Mouse (Mus musculus): Measurements from ENCODE around the gene Swt1. TPM values are rescaled to one million over a fixed set of nuclear protein-coding genes. Genes with fewer than 3 reads are reported as not detected.
A peak's percentile ranks its signal among the peaks of the same experiment; 100 is the strongest.
"Not testable (repeated sequence)": the region's sequence is repeated elsewhere in the genome, so short reads cannot be mapped to it uniquely, and the experiment has no call there.

Gene Swt1
- polyA plus RNA-seq (2015; fragmentation: Nextera tagmentation; extraction: Ambion mirVana), result 26.5 and 32.7 TPM in 2 replicates

DNA sequence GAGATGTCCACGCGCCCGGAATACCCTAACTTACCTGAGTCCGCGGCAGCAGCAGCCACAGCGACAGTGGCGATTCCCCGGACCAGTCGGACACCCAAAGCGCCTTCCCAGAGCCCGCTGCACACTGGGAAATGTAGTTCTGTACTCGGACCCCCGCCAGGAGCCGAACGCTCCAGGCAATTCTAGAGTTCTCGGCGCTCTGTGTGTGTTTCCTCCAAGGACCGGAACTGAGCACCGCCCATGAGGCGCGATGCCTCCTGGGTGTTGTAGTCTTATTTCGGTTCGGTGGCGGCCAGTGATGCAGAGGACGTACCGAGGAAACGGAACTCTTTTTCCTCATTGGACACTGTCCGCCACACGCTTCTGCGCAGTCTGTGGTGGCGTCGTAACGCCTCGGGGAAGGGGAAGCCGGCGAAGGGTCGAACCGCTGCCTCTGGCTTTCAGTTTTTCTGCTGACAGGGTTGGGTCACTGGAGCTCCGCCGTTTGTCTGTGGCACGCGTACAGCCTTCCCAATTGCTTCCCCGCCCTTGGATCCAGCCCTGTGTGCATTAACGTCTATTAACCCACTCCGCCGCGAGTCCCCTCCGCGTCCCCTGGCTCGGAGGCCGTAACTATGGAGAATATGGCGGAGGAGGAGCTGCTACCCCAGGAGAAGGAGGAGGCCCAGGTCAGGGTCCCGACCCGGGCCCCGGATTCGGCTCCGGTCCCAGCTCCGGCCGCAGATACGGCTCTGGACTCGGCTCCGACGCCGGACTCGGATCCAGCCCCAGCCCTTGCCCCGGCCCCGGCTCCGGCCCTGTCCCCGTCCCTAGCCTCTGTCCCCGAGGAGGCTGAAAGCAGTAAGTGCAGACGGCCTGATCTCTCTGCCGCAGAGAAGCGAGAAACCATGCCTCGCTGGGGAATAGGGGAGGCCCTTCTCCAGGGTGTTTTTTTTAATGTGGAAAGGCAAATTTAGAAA lies at the start of gene Swt1, which contains the start of gene Trmt1l:
Gene Swt1, minus strand, starts transcription at position 193 of the 959 bp plus-strand sequence.
Gene Trmt1l, plus strand, starts transcription at position 280 of the 959 bp plus-strand sequence.
- Histone ChIP-seq H3K4me3 (peak within 1 kb of the TSS; percentile 94), H3K36me3 (peaks cover 6% of the 10 kb centered on the region; the same call in 1 of the 2 replicates), H3K9ac (peak within 1 kb of the TSS; percentile 95), H3K9me3 (no peaks in the 10 kb centered on the region), H3K27ac (peak within 1 kb of the TSS; percentile 94), H3K4me1 (peaks cover 18% of the 10 kb centered on the region), H3K27me3 (no peaks in the 10 kb centered on the region), H3K4me2 (replicated peaks) (peak within 1 kb of the TSS; percentile 66)
- peak; percentile 99 for ATAC-seq (ENCODE audit: low FRiP score, low read depth)
- WGBS, result under 1% methylated on average over 74 of the region's 74 CpGs

DNA sequence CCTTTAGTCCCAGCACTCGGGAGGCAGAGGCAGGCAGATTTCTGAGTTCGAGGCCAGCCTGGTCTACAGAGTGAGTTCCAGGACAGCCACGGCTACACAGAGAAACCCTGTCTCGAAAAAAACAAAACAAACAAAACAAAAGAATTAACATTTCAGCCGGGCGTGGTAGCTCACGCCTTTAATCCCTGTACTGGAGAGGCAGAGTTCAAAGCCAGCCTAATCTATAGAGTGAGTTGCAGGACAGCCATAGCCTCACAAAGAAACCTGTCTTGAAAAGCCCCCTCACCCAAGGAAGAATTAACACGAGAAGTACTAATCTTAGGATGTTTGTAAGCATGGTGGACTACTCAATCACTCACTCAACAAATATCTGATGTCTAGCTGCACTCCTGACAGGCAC lies 44.1 kb upstream of the Swt1 start:
- H3K36me3 ChIP-seq, result peaks cover 80% of the 10 kb centered on the region
- not testable (repeated sequence) for H3K4me1 ChIP-seq; ATAC-seq (ENCODE audit: low FRiP score, low read depth); H3K9me3 ChIP-seq; H3K4me2 ChIP-seq (replicated peaks); H3K9ac ChIP-seq; H3K4me3 ChIP-seq; H3K27ac ChIP-seq; H3K27me3 ChIP-seq
- WGBS, result 95% methylated on average over 8 of the region's 8 CpGs

DNA sequence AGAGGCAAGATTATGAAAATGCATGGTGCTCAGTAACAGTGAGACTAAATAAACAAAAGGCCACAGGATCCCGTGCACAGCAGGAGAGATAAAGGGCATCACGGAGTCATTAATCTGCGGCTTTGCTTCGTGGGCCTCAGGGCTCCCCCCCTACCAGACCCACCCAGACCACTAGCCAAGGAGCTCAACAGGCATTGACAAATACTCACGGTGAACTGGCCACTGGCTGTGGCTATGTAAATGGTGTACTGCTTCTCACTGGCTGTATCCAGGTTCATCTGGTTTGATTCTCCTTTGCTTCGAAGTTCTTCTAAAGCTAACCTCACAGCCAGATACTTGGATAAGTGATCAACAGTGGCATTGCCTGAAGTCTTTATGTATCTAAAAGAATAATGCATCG lies 43.2 kb upstream of the Swt1 start:
- H3K36me3 ChIP-seq, result peaks cover 77% of the 10 kb centered on the region
- H3K4me1 ChIP-seq, result no peaks in the 10 kb centered on the region
- no peak overlapping the region for H3K27ac ChIP-seq
- H3K9ac ChIP-seq, result no peak overlapping the region
- 82% methylated on average over 7 of the region's 7 CpGs for WGBS
- no peaks in the 10 kb centered on the region for H3K9me3 ChIP-seq
- ATAC-seq (ENCODE audit: low FRiP score, low read depth), result no peak
- H3K4me2 ChIP-seq (replicated peaks), result no peak overlapping the region
- no peaks in the 10 kb centered on the region for H3K27me3 ChIP-seq
- no peak overlapping the region for H3K4me3 ChIP-seq

DNA sequence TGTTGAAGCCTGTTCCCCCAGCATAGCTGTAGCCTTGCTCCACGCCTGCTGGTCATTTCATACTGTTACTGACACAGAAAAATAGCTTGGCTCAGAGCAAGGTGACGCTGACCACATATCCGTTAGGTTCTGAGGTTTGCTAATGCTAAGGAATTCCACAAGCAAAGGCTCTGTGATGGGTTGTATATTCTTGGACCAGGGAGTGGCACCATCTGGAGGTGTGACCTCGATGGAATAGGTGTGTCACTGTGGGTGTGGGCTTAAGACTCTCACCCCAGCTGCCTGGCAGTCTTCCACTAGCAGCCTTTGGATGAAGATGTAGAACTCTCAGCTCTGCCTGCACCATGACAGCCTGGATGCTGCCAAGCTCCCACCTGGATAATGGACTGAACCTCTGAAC lies 38.3 kb upstream of the Swt1 start:
- Histone ChIP-seq H3K27ac (no peak overlapping the region), H3K36me3 (peaks cover 38% of the 10 kb centered on the region), H3K4me1 (no peaks in the 10 kb centered on the region), H3K9ac (no peak overlapping the region), H3K27me3 (no peaks in the 10 kb centered on the region), H3K4me2 (replicated peaks) (no peak overlapping the region), H3K4me3 (no peak overlapping the region), H3K9me3 (no peaks in the 10 kb centered on the region)
- 84% methylated on average over 4 of the region's 4 CpGs for WGBS
- 0 out of 2 replicates have a peak, but pooled peaks have one; percentile 11 for ATAC-seq (ENCODE audit: low FRiP score, low read depth)

DNA sequence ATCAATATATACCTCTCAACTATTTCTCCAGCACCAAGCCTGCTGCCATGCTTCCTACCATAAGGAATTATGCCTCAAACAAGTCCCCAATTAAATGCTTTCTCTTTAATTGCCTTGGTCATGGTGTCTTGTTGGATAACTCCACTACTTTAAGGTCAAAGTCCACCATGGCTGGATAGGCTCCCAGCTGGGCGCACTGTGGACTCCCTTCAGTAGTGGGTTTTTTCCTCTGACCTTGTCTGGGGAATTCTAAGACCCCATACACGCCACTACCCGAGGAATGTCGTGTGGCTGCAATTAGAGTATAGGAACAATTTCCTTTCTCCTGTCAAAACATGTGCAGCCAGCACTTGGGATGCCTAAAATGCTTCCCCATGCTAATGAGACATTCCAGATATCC lies 36.7 kb upstream of the Swt1 start:
- Histone ChIP-seq H3K27ac (no peak overlapping the region), H3K4me3 (no peak overlapping the region), H3K4me2 (replicated peaks) (no peak overlapping the region), H3K9ac (no peak overlapping the region), H3K36me3 (peaks cover 41% of the 10 kb centered on the region), H3K4me1 (no peaks in the 10 kb centered on the region), H3K27me3 (no peaks in the 10 kb centered on the region), H3K9me3 (no peaks in the 10 kb centered on the region)
- WGBS, result 39% methylated on average over 4 of the region's 4 CpGs
- ATAC-seq (ENCODE audit: low FRiP score, low read depth), result no peak

DNA sequence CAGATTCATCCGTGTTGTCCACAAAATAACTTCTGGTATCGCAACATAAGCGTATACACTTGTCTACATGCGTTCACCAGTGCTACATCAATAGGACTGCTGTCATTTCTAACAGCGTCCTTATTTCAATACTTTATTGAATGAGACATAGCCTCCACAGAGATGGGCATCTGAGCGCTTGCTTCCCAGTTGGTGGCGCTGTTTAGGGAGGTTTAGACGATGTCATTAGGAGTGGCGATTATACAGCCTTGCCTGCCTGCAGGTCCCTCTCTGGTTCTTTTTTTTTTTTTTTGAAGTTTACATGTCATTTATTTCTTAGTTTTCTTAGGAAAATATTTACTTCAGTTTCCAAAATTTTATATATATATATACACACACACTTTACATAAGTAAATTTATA lies 33.0 kb upstream of the Swt1 start:
- H3K27ac ChIP-seq, result no peak overlapping the region
- no peak overlapping the region for H3K4me2 ChIP-seq (replicated peaks)
- peaks cover 44% of the 10 kb centered on the region for H3K36me3 ChIP-seq
- ATAC-seq (ENCODE audit: low FRiP score, low read depth), result no peak
- no peaks in the 10 kb centered on the region for H3K27me3 ChIP-seq
- H3K4me3 ChIP-seq, result no peak overlapping the region
- H3K9ac ChIP-seq, result no peak overlapping the region
- H3K4me1 ChIP-seq, result no peaks in the 10 kb centered on the region
- no peaks in the 10 kb centered on the region for H3K9me3 ChIP-seq
- 81% methylated on average over 9 of the region's 9 CpGs for WGBS

DNA sequence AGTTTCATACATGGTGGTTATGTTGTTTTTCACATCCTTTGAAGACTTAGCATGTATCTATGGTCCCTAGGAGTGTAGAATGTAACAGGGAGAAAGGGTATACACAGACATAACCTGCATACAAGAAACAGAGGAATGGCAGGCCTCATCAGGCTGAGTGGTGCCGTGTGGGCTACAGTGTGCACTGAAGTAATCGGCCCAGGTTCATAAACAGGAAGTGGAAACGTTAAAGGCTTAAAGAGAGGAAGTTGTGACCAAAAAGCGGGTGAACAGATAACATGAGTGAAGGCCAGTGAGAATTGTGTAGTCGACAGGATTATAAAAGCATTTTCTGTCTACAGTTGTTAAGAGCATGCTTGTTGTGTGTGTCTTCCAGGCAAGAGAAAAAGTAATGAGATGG lies 28.8 kb upstream of the Swt1 start:
- Histone ChIP-seq H3K9ac (no peak overlapping the region), H3K27ac (no peak overlapping the region), H3K9me3 (no peaks in the 10 kb centered on the region), H3K36me3 (peaks cover 70% of the 10 kb centered on the region), H3K4me3 (no peak overlapping the region), H3K4me2 (replicated peaks) (no peak overlapping the region), H3K27me3 (no peaks in the 10 kb centered on the region), H3K4me1 (no peaks in the 10 kb centered on the region)
- ATAC-seq (ENCODE audit: low FRiP score, low read depth), result no peak
- WGBS, result 85% methylated on average over 5 of the region's 5 CpGs

DNA sequence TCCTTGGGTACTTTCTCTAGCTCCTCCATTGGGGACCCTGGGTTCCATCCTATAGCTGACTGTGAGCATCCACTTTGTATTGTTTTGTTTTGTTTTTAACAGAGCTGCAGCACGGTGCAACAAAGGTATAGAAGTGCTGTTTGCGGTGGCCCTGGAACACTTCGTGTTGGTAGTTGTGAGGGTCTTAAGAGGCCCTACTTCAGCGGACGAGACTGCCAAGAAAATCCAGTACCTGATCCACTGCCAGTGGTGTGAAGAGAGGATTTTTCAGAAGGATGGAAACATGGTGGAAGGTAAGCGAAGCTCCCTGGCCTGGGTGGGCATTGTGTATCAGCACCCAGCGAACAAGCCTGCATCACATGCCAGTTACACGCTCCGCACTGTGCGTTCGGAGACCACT lies 23.7 kb upstream of the Swt1 start:
- H3K4me1 ChIP-seq, result no peaks in the 10 kb centered on the region
- no peak overlapping the region for H3K4me3 ChIP-seq
- WGBS, result 97% methylated on average over 11 of the region's 11 CpGs
- H3K27ac ChIP-seq, result no peak overlapping the region
- H3K9ac ChIP-seq, result no peak overlapping the region
- peaks cover 82% of the 10 kb centered on the region for H3K36me3 ChIP-seq
- no peak for ATAC-seq (ENCODE audit: low FRiP score, low read depth)
- H3K4me2 ChIP-seq (replicated peaks), result no peak overlapping the region
- H3K9me3 ChIP-seq, result no peaks in the 10 kb centered on the region
- no peaks in the 10 kb centered on the region for H3K27me3 ChIP-seq

DNA sequence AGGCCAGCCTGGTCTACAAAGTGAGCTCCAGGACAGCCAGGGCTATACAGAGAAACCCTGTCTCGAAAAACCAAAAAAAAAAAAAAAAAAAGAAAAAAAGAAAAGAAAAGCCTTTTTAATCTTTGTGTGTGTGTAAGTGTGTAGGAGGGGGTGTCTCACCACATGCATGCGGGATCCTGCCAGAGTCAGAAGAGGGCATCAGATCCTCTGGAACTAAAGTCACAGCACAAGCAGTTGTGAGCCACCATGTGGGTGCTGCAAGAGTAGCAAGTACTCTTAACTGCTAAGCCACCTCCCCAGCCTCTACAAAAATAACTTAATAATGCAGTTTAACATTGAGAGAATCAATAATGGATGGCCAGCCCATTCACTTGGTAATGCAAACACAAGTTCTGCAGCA lies 22.6 kb upstream of the Swt1 start:
- 90% methylated on average over 2 of the region's 2 CpGs for WGBS
- no peak for ATAC-seq (ENCODE audit: low FRiP score, low read depth)
- H3K4me3 ChIP-seq, result no peak overlapping the region
- no peak overlapping the region for H3K27ac ChIP-seq
- H3K27me3 ChIP-seq, result no peaks in the 10 kb centered on the region
- no peak overlapping the region for H3K4me2 ChIP-seq (replicated peaks)
- H3K9me3 ChIP-seq, result no peaks in the 10 kb centered on the region
- H3K36me3 ChIP-seq, result peaks cover 84% of the 10 kb centered on the region
- H3K4me1 ChIP-seq, result no peaks in the 10 kb centered on the region
- H3K9ac ChIP-seq, result no peak overlapping the region

DNA sequence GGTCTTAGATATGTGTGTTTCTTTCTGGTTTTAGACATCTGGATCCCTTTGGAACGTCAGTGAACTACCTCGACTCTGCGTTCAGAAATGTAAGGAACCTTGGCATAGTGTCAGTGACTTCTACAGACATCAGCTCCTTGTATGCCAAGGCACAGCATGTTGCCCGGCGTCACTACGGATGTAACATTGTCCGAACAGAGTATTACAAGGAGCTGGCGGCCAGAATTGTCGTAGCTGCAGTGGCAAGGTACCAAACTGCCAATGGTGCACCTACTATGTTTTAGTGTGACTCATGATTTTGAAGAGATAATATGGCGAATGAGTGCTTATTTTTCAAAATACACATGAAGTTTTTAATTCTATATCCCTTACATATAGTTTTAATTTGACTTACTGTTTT lies 21.6 kb upstream of the Swt1 start:
- no peak overlapping the region for H3K27ac ChIP-seq
- H3K4me1 ChIP-seq, result no peaks in the 10 kb centered on the region
- 96% methylated on average over 10 of the region's 10 CpGs for WGBS
- no peak overlapping the region for H3K9ac ChIP-seq
- peaks cover 89% of the 10 kb centered on the region for H3K36me3 ChIP-seq
- no peaks in the 10 kb centered on the region for H3K9me3 ChIP-seq
- H3K4me2 ChIP-seq (replicated peaks), result no peak overlapping the region
- ATAC-seq (ENCODE audit: low FRiP score, low read depth), result no peak
- H3K27me3 ChIP-seq, result no peaks in the 10 kb centered on the region
- no peak overlapping the region for H3K4me3 ChIP-seq

DNA sequence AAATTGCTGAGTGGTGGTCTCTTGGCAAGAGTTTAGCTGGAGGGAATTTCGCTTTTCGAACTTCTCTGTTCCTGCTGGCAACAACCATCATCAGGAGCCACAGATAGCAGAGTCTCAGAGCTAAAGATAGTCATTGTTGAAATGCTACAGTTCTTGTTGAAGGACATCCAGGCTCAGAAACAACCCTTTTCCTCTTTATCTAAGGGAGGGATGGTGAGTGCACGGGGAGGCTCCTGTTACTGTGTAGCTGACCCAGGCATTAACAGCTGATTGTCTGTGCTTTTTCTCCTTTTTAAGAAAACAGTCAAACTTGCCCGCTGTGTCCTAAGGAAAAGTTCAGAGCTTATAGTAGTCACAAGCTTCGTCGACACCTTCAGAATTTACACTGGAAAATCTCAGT lies 7.2 kb upstream of the Swt1 start:
- Histone ChIP-seq H3K4me2 (replicated peaks) (no peak overlapping the region), H3K9me3 (no peaks in the 10 kb centered on the region), H3K4me3 (no peak overlapping the region), H3K9ac (no peak overlapping the region), H3K27me3 (no peaks in the 10 kb centered on the region), H3K4me1 (0 out of 2 replicates have a peak, but pooled peaks cover 3% of the 10 kb centered on the region), H3K36me3 (peaks cover 64% of the 10 kb centered on the region), H3K27ac (no peak overlapping the region)
- WGBS, result 89% methylated on average over 6 of the region's 6 CpGs
- ATAC-seq (ENCODE audit: low FRiP score, low read depth), result no peak

DNA sequence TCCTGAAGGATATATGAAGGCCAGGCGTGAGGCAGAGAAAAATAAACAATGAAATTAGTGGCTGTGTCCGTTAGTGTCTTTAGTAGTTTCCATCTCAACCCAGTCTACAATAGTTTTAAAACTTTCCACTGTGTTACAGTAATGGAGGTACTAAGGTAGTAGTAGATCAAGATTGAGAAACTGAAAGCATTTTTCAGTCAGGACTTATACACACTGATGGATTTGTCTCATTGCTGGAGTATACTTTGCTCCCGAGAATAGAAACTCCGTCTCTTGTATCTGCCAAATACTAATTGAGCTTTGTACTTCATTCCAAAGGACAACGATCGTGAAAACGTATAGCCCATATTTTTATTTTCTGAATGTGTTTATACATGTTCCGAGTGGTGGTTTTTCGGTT lies 1.1 kb upstream of the Swt1 start:
- no peak for ATAC-seq (ENCODE audit: low FRiP score, low read depth)
- peaks cover 12% of the 10 kb centered on the region for H3K36me3 ChIP-seq
- H3K4me1 ChIP-seq, result peaks cover 18% of the 10 kb centered on the region
- H3K27ac ChIP-seq, result peak overlapping the region; percentile 94; the same call in 1 of the 2 replicates
- peak overlapping the region; percentile 66 for H3K4me2 ChIP-seq (replicated peaks)
- H3K4me3 ChIP-seq, result peak overlapping the region; percentile 94
- H3K9me3 ChIP-seq, result no peaks in the 10 kb centered on the region
- WGBS, result 39% methylated on average over 9 of the region's 9 CpGs
- H3K9ac ChIP-seq, result peak overlapping the region; percentile 95
- H3K27me3 ChIP-seq, result no peaks in the 10 kb centered on the region

Measured in limb, embryonic 13.5 days (tissue).